Mouse (Mus musculus) CH12.LX (cell line): Measurements from ENCODE around the gene Prph. TPM values are rescaled to one million over a fixed set of nuclear protein-coding genes. Genes with fewer than 3 reads are reported as not detected.

ENCODE experiments used
- DNase-seq: peaks from one replicate; pipeline ENCODE4 v3.0.0-alpha.2; 2013; ENCODE audit errors: extremely low read depth
- H3K27ac ChIP-seq: 2 replicates; pipeline ENCODE4 v1.5.1; 2012; ENCODE audit warnings: low read depth, mild to moderate bottlenecking, control low read depth, moderate library complexity; ENCODE audit not compliant: insufficient read depth
- H3K27me3 ChIP-seq: replicated peaks from 2 replicates; pipeline ENCODE3; 2012; ENCODE audit warnings: inconsistent platforms
- H3K36me3 ChIP-seq, 2 experiments: replicated peaks in 1 of 2; 2 replicates each; pipeline versions ENCODE3 to v1.6.1; 2012; ENCODE audit warnings: inconsistent platforms in 1 of 2, low read length in 1 of 2, mild to moderate bottlenecking in 1 of 2, mixed read lengths in 1 of 2, moderate library complexity in 1 of 2; ENCODE audit not compliant: control insufficient read depth in 1 of 2, insufficient read depth in 1 of 2
- H3K4me1 ChIP-seq, 2 experiments: 2 replicates each; pipeline ENCODE4 v1.6.1; 2012; ENCODE audit warnings: inconsistent platforms in 1 of 2, moderate library complexity in 1 of 2; ENCODE audit not compliant: insufficient read depth in 2 of 2, control insufficient read depth in 1 of 2
- H3K4me2 ChIP-seq: 2 replicates; pipeline ENCODE4 v1.6.1; 2012; ENCODE audit warnings: low read depth, mild to moderate bottlenecking, control low read depth; ENCODE audit not compliant: poor library complexity, insufficient read depth, severe bottlenecking
- H3K4me3 ChIP-seq, 3 experiments: fragments of 150-350 bp in 1 of 3; sonication (generic) in 1 of 3; replicated peaks in 1 of 3; 2 replicates each; pipeline versions ENCODE3 to v1.5.1; 2011 to 2012; ENCODE audit warnings: low read depth in 2 of 3, low read length in 2 of 3, mild to moderate bottlenecking in 2 of 3, moderate library complexity in 2 of 3, control low read depth in 1 of 3, improper control_type of control experiment in 1 of 3, inconsistent platforms in 1 of 3, mixed read lengths in 1 of 3; ENCODE audit not compliant: poor library complexity in 1 of 3
- H3K79me2 ChIP-seq: replicated peaks from 2 replicates; pipeline ENCODE4 v1.6.1; 2012; ENCODE audit warnings: mild to moderate bottlenecking, moderate library complexity; ENCODE audit not compliant: control insufficient read depth, poor library complexity, insufficient read depth, severe bottlenecking; ENCODE audit errors: extremely low read depth
- H3K9ac ChIP-seq: 2 replicates; pipeline ENCODE4 v1.6.1; 2012; ENCODE audit warnings: low read depth, mild to moderate bottlenecking, control low read depth, moderate library complexity; ENCODE audit not compliant: insufficient read depth
- H3K9me3 ChIP-seq: replicated peaks from 2 replicates; pipeline ENCODE3; 2012; ENCODE audit warnings: low read length, inconsistent platforms, mixed read lengths
- CHD2 ChIP-seq: IDR thresholded peaks from 2 replicates; pipeline ENCODE4 v1.6.1; 2011; ENCODE audit warnings: low read length, improper control_type of control experiment
- CTCF ChIP-seq, 2 experiments: IDR thresholded peaks in 1 of 2; conservative IDR thresholded peaks in 1 of 2; 2 replicates each; pipeline ENCODE4 v1.5.1; 2011 to 2012; ENCODE audit warnings: low read depth in 2 of 2, low read length in 2 of 2, improper control_type of control experiment in 1 of 2, inconsistent platforms in 1 of 2, mild to moderate bottlenecking in 1 of 2, moderate library complexity in 1 of 2
- ELF1 ChIP-seq: IDR thresholded peaks from 2 replicates; pipeline ENCODE4 v1.6.1; 2014; ENCODE audit warnings: low read depth, mild to moderate bottlenecking, inconsistent platforms, low read length, improper control_type of control experiment
- ETS1 ChIP-seq: conservative IDR thresholded peaks from 2 replicates; pipeline ENCODE4 v1.6.1; 2012; ENCODE audit warnings: low read depth, mild to moderate bottlenecking, inconsistent platforms, low read length, improper control_type of control experiment, moderate library complexity
- HCFC1 ChIP-seq: IDR thresholded peaks from 2 replicates; pipeline ENCODE4 v1.6.1; 2012; ENCODE audit warnings: low read depth, mild to moderate bottlenecking, inconsistent platforms, low read length, improper control_type of control experiment
- JUN ChIP-seq: IDR thresholded peaks from 2 replicates; pipeline ENCODE4 v1.6.1; 2011; ENCODE audit warnings: low read depth, mild to moderate bottlenecking, low read length, improper control_type of control experiment, moderate library complexity; ENCODE audit not compliant: insufficient read depth
- JUND ChIP-seq: conservative IDR thresholded peaks from 2 replicates; pipeline ENCODE4 v1.6.1; 2011; ENCODE audit warnings: low read depth, low read length, improper control_type of control experiment
- MEF2A ChIP-seq: IDR thresholded peaks from 2 replicates; pipeline ENCODE4 v1.6.1; 2014; ENCODE audit warnings: low read depth, mild to moderate bottlenecking, inconsistent platforms, low read length, improper control_type of control experiment, borderline replicate concordance
- NELFE ChIP-seq: IDR thresholded peaks from 2 replicates; pipeline ENCODE4 v1.6.1; 2011; ENCODE audit warnings: low read depth, low read length, improper control_type of control experiment
- POLR2A ChIP-seq: IDR thresholded peaks from 2 replicates; pipeline ENCODE4 v1.6.1; 2011; ENCODE audit warnings: low read depth, mild to moderate bottlenecking, improper control_type of control experiment, low read length
- RAD21 ChIP-seq: IDR thresholded peaks from 2 replicates; pipeline ENCODE4 v1.6.1; 2011; ENCODE audit warnings: low read depth, mild to moderate bottlenecking, low read length, improper control_type of control experiment, moderate library complexity
- SIN3A ChIP-seq: IDR thresholded peaks from 2 replicates; pipeline ENCODE4 v1.6.1; 2012; ENCODE audit warnings: low read length, improper control_type of control experiment, inconsistent platforms
- SMC3 ChIP-seq: IDR thresholded peaks from 2 replicates; pipeline ENCODE4 v1.6.1; 2011; ENCODE audit warnings: low read depth, low read length, improper control_type of control experiment
- TBP ChIP-seq: conservative IDR thresholded peaks from 2 replicates; pipeline ENCODE4 v1.6.1; 2011; ENCODE audit warnings: low read depth, low read length, improper control_type of control experiment
- ZC3H11A ChIP-seq: IDR thresholded peaks from 2 replicates; pipeline ENCODE4 v1.6.1; 2012; ENCODE audit warnings: low read depth, mild to moderate bottlenecking, inconsistent platforms, low read length, improper control_type of control experiment
- ZKSCAN1 ChIP-seq: IDR thresholded peaks from 2 replicates; pipeline ENCODE4 v1.6.1; 2012; ENCODE audit warnings: low read depth, inconsistent platforms, low read length, improper control_type of control experiment, borderline replicate concordance
- dilution Hi-C: fragments of 300-500 bp; cut with MboI; formaldehyde crosslinking; loops from 2 replicates; pipeline ENCODE4 v1.14.3; 2020; ENCODE audit warnings: low sequenced_read_pairs; ENCODE audit not compliant: extremely low pct_unique_long_range_greater_than_20kb, extremely low pct_ligation_motif_present
- in situ Hi-C: fragments of 300-500 bp; cut with MboI; formaldehyde crosslinking; loops from 3 replicates; pipeline ENCODE4 v1.14.3; 2019; ENCODE audit warnings: low sequenced_read_pairs, low pct_ligation_motif_present, low pct_unique_long_range_greater_than_20kb, mixed read lengths
- polyA plus RNA-seq: library from polyadenylated mRNA; unstranded; fragments of >175 nt; gene quantifications from 2 replicates; pipeline ENCODE4 v1.2.1, GENCODE M21; 2012; ENCODE audit warnings: low read depth; ENCODE audit not compliant: insufficient read length
- total RNA-seq, 2 experiments: library from RNA; depleted of rRNA; stranded (reverse); fragments of 300-350 nt in 1 of 2; fragments of >200 nt in 1 of 2; gene quantifications; 2 replicates each; pipeline ENCODE4 v1.2.3; 2012 to 2014

The Prph gene
- total and polyA plus RNA-seq, 3 experiments: 0.12 TPM; not detected in 2

DNA sequence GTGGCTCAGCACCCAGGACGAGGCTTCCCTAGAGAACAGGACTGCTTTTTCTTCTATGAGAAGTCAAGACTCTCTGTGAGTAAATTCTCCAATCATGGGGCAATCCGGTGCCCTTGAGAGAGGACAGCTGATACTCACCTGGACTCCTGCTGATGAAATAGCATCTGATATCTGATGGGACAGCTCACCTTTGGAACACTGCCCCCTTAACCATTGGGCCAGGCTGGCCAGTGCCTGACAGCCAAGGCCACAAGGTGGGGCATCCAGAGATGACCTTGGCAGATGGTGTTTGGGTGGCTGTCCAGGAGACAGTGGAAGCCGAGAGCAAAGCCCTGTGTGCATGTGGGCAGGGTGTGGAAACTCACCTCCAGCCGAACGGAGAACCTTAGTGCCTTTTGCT lies 12.6 kb upstream of the Prph start:
- no peak for DNase-seq
- no peak overlapping the region for H3K4me2 ChIP-seq
- peaks cover 8 to 20% of the 10 kb centered on the region in 2 experiments for H3K4me1 ChIP-seq
- H3K36me3 ChIP-seq: peaks cover 12 to 22% of the 10 kb centered on the region in 2 experiments
- TF ChIP-seq SMC3: no peak
- TF ChIP-seq TBP: no peak
- TF ChIP-seq SIN3A: no peak
- TF ChIP-seq NELFE: no peak
- no peak for TF ChIP-seq ZC3H11A
- no peak for TF ChIP-seq ELF1
- TF ChIP-seq ZKSCAN1: no peak
- no peak for TF ChIP-seq RAD21
- no peak for TF ChIP-seq CTCF (conservative IDR thresholded peaks at IDR 0.05 in 1 of 2, IDR thresholded peaks at IDR 0.05 in 1 of 2; ENCODE audit: low read depth in 2 of 2, low read length in 2 of 2)
- TF ChIP-seq, all 38 proteins: peak for 0
- H3K9me3 ChIP-seq: no peaks in the 10 kb centered on the region
- dilution Hi-C loops (no loop called here), in situ Hi-C loops (no loop called here)
- H3K4me3 ChIP-seq: no peak overlapping the region
- no peaks in the 10 kb centered on the region for H3K27me3 ChIP-seq
- H3K27ac ChIP-seq: no peak overlapping the region
- no peak overlapping the region for H3K9ac ChIP-seq
- no peaks in the 10 kb centered on the region for H3K79me2 ChIP-seq

DNA sequence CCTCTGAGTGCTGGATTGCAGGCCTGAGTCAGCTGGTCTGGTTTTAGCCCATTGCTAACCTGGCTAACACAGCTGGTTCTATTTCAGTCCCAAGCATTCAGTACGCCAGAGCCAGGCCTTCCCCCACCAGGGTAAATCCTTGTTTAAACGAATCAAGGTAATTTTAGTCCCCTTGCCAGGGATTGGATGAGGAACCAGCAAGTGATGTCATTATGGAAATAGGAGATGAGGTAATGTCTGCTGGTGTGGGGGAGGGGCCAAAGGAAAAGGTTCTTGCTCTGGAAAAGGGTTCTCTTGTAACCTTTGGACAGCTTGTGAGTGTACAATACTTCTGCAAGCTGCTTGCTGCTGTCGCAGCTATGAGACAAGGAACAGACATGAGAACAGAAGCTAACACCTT lies 10.1 kb upstream of the Prph start:
- no peak overlapping the region for H3K4me2 ChIP-seq
- DNase-seq: peak; percentile 90
- H3K9ac ChIP-seq: no peak overlapping the region
- no peaks in the 10 kb centered on the region for H3K9me3 ChIP-seq
- no peak overlapping the region for H3K4me3 ChIP-seq
- in situ Hi-C loops: no loop called here
- no peaks in the 10 kb centered on the region for H3K27me3 ChIP-seq
- H3K79me2 ChIP-seq: no peaks in the 10 kb centered on the region
- H3K4me1 ChIP-seq: peaks cover 8 to 38% of the 10 kb centered on the region in 2 experiments
- TF ChIP-seq HCFC1 (no peak), JUN (peak; percentile 89), CHD2 (peak; percentile 48; the same call in 1 of the 2 replicates), POLR2A (no peak), ELF1 (no peak), MEF2A (peak; percentile 51; the same call in 1 of the 2 replicates), JUND (peak; percentile 78), ETS1 (peak; percentile 82)
- H3K36me3 ChIP-seq: peaks cover 0 to 5% of the 10 kb centered on the region in 2 experiments
- dilution Hi-C loops: no loop called here
- H3K27ac ChIP-seq: no peak overlapping the region
